Mouse (Mus musculus) lung, adult 18-20 months (tissue): ENCODE measurements around the gene Samd8.

ENCODE experiments used
- DNase-seq, 2 experiments: peaks; one replicate each; pipeline ENCODE4 v3.0.0; 2022; ENCODE audit warnings: mixed read lengths in 2 of 2

Samd8 gene

DNA sequence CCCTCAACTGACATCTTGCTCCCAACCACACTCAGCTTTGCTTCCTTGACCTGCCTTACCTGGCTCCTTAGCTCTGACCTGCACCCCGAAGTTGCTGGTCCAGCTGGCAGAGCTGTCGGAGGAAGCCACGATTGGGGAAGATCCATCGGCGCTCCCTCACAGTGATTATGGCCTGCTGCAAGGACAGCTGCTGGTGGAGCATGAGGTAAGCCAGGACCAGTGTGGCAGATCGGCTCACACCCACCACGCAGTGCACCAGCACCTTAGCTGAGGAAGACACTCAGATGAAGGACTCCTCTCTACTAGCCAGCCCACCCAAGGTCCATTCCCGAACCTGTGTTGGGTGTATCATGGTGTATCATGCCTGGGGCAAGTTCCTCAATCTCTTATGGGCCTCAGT is 4.1 kb upstream of the Samd8 start:
- no peak for DNase-seq

DNA sequence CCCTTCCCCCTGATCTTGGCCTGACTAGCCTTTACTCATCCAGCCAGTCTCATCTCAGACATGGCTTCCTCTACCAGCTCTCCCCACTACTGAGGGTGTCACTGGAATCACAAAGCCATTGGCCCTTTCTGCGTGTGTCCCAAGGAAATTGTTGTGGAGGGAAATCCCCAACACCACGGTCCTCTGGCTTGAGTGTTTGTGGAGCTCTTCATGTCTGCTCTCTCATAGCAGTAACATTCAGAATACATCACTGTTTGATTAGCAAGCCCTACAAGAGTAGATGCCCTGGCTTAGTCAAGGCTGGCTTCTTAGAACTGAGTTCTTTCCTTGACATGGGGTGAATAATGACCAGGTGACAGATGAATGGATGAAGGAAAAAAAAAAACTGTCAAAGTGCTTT is 3.5 kb upstream of the Samd8 start:
- peak in 1 of 2 experiments; percentile 60 for DNase-seq

DNA sequence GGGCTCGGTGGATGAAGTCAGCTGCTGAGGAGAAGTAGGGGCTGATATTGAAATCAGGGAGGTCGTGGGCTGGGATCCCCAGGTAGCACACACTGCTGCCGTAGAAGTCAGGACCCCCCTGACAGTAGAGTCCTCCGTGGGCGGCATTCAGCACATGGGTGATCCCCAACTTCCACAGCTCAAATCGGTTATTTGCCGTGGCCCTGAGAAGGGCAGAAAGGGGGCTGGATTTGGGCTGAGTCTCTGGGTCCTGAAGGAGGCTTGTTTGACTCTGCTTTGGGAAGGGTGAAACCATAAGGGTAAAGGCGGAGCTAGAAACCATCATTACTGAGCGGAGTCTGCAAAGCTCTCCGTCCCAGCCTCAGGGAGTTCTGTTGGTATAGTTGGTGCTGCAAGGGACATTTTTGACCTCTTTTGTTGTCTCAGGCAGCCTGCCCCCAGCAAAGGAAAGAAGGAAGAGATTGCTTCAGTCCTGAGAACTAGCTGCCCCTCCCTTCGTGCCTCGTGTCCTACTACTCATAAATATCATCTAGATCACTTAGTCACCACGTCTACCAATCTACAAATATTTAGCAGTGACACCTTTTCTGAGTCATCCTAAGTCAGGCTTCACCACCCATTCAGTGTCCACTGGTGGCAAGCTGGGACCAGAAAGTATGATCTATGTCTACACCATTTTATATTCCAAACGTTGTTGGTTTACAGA is 2.7 kb upstream of the Samd8 start:
- DNase-seq = no peak

DNA sequence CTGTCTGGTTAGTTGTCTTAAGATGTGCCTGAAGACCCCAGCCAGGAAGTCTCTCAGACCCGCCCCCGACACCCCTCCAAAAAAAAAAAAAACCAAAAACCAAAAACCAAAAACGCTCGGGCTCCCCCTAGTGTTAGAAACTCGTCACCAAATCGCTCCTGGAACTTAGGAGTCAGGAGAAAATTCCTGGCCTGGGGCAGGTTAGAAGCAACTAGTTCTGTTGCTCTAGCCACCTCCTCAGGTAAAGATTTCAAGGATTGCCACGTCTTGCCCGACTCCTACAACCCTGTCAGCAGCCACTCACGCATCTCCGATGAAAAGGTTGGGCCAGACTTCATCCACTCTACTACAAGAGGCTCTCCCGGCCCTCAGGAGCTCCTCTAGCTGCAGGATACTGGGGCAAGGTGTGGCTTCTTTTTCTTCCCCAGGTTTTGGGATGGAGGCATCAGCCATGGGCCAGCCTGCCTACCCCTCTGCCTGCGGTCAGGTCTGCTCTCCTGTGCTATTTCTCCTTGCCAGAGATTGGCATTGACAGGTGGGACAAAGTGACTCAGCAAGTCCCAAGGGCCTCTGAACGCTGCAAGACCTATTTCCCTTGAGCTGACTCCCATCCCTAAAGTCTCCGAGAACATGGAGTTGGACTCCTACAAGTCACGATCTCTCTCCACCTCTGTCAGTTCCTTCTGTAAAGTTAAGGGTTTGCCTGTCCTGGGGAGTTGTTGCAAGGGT is 2.0 kb upstream of the Samd8 start:
- peak in 1 of 2 experiments; percentile 58 for DNase-seq

DNA sequence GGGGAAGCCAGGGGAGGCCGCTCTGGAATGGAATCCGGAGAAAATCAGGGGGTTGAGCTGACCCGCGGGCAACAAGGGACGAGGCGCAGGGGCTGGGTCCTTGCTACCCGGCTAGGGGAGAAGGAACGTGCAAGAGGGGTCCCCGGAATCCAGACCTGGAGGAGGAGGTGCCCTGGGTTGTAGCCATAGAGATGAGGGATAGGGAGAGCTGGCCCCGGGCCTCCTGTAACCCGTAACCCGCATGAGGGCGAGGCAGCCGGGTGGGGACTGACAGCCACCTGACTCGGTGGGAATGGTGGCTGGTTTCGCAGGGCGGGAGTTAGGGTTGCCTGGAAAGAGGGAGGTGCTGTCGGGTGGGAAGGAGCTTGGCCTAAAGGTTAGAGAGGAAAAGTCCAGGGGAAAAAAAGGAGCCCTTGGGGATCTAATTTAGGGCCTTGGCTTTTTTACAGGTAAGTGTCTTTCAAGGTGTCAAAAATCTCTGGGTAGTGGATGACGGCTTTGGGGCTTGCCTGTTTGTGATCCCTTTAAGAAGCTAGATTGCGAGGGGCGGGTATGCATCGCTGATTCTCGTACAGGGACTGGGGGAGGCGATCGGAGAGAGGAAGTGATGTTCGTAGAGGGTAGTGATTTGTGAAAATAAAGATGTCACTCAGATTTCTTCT is 681 bp downstream of the Samd8 start, which contains the start of gene Dusp13:
Dusp13 (minus strand) TSS at position 301 of the 662 bp plus-strand sequence.
- peak; percentile 76 to 82 for DNase-seq

DNA sequence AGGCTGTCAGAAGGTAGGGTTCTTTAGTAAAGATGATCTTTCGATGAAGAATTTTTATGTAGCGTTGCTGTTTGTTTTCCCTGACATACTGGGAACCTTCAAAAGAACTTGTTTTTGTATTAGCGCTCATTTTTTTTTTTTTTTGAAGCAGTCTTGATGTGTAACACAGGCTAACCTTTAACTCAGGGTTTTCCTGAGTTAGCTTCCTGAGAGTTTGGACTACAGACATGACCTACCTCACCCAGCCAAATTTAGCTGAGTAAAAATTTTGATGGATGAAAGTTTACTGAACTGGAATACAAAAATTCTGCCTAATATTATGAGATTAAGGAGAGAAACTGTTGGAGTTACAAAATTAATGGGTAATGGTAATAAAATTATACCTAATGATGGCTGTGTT is 2.1 kb downstream of the Samd8 start:
- no peak for DNase-seq

DNA sequence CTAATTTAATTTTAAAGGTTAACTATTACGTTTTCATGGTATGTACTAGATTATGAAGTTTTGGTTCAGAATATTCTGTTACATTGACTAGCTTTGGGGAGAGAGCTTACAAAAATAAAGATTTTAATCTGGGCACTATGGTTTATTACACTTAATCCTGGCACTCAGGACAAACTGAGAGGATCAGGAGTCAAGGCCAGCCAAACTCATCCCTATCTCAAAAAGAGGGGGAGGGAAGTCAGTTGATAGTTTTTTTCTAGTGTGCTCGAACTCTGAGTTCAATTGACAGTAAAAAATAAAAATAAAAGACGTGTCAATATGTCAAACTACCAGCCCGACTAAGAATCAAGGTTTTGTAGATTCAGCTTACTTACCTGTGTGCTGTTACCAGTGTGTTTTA is 3.0 kb downstream of the Samd8 start:
- DNase-seq = no peak

DNA sequence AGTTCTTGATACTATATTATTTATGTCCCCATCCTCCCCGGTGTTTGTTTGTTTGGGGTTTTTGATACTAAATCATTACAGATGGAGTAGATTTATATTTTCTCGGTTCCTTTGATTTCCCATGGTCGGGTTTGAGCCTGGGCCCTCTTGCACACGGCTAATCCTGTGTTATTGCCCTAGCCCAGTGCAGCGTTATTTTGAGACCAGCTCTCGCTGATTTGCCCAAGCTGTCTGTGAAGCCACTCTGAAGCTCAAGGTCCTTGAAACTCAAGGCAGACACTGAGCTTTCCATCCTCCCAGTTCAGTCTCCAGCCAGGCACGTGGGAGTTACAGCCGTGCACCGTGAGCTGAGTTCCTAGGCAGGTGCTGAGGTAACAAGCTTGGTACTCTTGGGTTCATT is 11.2 kb downstream of the Samd8 start:
- DNase-seq = no peak

DNA sequence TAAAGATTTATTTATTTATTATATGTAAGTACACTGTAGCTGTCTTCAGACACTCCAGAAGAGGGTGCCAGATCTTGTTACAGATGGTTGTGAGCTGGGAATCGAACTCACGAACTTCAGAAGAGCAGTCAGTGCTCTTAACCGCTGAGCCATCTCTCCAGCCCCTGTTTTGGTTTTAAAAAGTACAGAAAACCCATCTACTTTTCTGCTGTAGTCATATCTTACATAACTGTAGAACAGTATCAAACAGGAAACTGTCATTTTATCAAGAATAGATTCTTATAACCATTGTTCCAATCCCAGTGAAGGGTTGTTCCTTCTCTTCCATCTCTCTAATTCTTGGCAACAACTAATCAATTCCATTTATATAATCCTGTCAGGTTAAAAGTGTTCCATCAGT is 13.4 kb downstream of the Samd8 start:
- no peak for DNase-seq

DNA sequence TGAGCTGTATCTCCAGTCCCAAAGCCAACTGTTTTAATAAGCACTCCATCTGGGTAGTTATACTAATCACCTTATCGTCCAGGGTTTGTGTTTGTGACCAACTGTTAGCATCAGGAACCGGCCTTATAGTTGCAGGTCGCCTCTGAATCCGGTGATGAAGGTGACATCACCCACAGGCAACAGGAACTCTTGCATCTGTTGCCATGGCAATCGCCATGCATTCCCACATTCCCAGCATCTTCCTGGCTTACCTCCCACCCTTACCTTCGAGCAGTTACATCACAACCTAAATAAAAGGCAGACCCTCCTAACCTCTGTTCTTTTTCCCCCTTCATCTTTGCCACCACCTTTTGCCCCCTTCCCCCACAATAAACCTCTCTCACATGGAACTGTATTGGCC is 14.3 kb downstream of the Samd8 start:
- no peak for DNase-seq

DNA sequence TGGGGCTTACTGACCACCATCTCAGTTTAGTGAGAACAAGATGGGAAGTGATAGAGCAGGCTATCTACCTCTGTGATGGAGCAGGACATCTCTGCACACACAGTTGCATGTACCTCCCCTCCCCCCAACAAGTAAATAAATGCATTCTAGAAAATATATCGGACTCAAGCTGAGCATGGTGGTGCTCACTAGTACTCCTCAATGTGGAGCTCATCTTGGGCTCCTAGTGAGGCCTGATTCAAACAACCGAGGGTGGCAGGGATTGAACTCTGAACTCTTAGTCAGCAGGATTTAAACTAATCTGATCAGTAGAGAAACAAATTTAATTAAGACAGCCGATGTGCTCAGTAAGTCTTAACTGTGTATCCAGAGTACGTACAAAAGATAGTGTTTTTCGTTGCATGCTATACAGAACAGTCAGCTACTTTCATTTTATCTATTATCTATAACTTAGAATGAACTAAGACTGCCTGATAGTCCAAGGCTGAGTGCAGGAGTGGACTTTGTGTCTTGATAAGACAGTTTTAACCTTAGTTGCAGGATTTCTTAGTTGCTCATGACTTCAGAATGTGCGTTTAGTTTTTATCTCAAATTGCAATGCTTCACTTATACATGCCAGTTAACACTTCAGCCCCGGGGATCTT is 15.5 kb downstream of the Samd8 start:
- no peak for DNase-seq

DNA sequence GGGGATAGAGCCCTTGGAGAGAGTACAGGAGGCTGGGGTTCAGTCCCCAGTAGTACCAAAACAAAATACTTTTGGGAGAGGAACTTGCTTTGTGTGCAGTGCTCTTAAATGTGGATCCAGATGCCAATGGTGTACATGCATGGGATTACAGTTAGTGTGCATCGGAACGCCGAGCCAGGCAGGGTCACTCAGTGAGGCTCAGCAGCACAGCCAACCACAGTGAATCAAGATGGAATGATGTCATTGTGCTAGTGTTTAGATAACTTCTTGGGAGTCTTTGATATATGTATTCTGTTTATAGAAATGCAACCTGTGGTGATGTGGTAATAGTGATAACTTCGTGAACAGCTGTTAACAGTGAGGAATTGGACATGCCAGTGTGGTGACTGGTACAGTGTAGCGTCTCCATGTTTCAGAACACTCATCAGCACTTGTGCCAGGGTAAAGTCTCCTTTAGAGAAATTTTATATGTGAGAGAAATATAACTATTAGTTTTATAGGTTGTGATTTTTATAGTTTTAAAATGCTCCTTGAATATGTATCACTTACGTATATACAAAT is 16.1 kb downstream of the Samd8 start:
- no peak for DNase-seq

DNA sequence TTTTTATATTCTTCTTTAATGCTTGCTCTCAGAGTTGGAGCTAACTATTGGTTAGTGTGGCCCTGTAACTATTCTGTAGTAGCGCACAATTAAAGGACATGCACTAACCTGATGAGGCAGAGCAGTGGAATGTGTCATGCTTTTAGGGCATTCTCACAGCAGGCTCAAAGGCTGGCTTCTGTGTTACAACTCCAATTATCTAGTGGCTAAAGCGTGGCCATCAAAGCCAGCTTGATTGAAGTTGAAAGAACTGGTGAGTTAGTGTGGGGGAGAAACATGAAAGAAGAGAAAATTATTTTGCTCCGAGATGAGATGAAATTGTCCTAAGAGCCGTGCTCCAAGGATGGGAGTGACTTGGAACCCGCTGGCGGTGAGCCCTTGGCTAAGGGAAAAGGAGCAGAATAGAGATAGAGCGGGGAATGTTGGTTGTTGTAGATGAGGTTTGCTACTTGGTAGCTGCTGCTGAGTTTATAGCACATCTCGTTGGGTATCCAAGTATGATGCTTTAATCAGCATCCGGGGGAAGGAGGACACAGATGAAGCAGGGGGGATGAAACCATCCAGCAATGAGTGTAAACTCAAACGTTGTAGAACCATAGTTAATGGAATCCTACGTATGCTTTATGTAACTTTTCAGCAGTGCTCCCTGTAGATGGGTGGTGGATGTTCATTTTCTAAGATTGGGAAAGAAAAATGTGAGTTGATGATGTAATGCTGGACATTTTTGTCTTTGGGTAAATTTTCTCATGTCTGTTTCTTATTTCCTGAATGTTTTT is 22.4 kb downstream of the Samd8 start:
- DNase-seq = no peak

DNA sequence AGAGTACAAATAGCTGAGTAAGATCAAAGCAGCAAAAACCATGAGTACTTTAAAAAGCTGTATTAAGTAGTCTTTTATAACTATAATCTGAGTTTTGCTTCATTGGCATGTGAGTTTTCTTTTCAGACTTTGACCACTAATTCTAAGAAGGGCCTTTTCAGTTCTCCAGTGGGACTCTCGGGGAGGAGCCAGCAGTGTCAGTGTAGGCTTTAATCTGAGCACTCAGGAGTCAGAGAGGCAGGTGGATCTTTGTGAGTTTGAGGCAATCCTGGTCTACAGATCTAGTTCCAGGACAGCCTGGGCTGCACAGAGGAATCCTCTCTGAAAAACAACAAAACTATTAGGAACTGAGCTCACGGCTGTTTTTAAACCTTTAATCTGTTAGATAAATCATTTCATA is 23.6 kb downstream of the Samd8 start:
- DNase-seq = no peak

DNA sequence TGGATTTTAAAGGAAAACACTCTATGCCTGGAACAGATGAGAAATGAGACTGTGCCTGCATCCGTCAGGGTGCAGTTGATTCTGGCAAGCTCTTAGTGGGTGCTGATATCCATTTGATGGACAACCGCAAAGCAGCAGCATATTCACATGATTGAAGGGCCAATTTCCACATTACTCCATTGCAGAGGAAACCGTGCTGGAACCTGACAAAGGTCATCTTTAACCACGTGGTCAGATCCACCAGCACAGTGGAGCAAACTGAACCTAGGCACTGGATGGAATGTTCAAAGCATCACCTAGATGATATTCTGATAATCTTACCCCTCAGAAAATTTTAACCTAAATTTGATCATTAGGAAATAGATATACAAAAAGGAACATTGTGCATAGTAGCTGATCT is 25.9 kb downstream of the Samd8 start:
- DNase-seq = no peak

DNA sequence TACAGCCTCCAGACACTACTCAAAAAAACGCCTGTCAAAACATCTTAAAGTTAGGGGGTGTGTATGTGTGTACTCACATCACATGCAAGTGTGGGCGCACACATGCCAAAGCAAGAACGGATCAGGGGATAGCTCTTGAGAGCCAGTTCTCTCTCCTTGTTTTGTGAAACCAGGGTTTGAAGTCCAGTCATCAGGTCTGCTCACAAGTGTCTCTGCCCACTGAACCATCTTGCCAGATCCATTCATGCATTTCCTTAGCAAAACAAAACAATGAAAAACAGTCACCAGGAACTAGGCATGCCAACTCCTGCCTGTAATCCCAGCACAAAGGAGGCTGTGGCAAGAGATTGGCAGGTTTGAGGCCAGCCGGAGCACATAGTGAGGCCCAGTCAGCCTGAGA is 36.2 kb downstream of the Samd8 start:
- no peak for DNase-seq

DNA sequence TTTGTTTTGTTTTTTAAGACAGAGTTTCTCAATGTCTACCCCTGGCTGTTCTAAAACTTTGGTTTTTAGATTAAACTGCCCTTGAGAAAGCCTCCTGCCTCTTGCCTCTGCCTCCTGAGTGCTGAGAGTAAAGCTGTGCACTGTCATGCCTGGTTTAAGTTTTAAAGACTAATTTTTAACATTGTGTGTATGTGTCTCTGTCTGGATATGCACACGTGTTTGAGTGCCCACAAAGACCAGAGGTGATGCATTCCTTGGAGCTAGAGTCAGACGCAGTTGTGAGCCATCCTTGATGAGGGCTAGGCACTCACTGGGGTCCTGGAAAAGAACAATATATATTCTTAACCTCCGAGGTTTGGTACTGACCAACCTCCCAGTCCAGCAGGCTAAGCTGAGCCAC is 37.0 kb downstream of the Samd8 start:
- no peak for DNase-seq

DNA sequence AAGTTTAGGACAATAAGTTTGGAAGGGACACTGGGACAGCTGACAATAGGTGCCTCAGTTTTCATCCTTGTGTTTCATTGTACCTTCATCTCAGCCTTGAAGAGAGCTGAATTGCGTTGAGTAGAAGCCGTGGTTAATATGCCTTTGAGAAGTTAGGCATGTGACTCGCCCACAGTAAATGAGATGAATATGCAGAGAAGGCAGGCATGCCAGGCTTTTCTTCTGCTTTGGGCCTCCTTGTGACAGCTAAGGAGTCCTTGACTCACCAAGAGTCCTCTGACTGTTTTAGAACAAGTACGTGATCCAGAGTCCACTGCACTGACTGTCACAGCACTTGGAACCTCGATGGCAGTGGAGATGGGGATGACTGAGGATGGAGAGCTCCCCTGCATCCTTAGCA is 37.8 kb downstream of the Samd8 start:
- DNase-seq = no peak

DNA sequence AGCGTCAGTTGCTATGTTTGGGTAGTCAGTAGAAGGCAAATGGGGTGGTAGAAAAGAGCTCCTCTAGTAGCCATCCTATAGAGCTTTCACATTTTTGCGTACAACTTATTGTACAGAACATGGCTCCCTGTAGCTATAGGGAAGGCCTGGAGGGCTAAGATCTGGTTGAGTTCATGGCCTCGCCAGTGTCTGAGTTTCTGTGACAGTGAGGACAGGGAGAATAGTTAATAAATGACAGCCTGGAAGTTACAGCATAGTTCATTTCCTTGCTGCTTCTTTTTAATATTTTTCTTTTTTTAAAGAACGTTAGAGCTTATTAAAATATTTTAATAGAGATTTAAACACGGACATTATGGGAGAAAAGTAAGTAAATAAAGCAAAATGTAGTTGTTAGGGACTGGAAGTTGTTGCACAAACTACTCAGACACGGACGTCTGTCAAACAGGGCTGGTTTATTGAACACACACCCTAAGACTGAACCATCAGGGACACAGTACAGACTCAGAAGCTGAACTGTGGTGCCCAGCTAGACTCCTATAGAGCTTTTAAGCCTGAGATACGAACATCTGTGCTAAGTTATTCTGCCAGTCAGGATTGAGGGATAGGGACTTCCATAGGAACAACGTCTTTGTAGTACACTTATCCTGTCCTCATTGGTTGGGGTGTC is 40.4 kb downstream of the Samd8 start:
- DNase-seq = no peak

DNA sequence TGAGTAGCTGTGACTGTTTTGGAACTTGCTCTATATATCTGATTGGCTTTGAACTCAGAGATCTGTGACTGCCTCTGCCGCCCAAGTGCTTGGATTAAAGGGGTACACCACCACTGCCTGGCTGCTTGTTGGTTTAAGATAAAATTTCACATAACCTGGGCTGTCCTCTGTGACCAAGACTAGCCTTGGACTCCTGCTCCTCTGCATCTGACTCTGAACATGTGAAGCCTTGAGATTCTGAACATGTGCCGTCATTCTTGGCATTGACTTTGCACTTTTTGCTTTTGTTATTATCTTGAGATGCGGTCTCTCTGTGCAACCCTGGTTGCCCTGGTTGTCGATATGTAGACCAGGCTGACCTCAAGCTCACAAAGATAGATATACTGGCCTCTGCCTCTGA is 41.4 kb downstream of the Samd8 start:
- no peak for DNase-seq

DNA sequence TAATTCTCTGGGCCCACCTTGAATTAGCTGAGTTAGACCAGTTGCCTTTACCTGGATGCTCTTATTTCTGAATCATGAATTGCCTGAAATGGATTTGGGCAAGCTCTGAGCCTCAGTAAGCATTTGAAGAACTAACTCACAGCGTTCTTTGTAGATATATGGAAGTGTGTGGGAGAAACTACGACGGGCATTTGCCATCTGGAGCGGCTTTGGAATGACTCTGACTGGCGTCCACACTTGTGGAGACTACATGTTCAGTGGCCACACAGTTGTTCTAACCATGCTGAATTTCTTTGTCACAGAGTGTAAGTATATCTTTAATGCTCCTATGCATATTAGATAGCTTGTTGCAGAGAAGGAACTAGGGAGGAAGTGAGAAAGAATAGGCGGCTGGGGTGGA is 41.9 kb downstream of the Samd8 start:
- DNase-seq = no peak

DNA sequence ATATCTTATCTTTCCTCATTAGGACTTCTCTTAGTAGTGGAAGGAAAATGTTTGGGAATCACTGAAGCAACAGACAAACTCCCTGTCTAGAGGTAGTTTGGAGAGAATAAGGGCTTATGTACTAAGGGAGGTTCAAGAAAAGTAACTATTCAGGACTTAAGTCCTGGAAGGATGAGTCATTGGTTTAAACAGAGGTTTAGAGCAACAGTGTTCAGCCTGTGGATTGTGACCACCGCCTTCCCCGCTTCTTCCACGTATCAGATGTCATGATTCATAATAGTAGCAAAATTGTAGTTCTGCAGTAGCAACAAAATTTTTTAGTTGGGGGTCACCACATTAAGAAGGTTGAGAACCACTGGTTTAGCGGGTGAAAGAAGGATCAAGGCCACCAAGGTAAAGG is 50.3 kb downstream of the Samd8 start:
- no peak for DNase-seq
